Mouse (Mus musculus) adrenal gland, postnatal 14 days (tissue): ENCODE measurements around the gene Cox11. TPM values are rescaled to one million over a fixed set of nuclear protein-coding genes. Genes with fewer than 3 reads are reported as not detected.

Experiments
- DNase-seq: peaks from one replicate; pipeline ENCODE4 v3.0.0; 2021; ENCODE audit warnings: mixed read lengths
- total RNA-seq: library from RNA; stranded (reverse); gene quantifications from 2 replicates; pipeline ENCODE4 v1.2.3, GENCODE M21; 2021

The Cox11 gene
- total RNA-seq, 1 experiment from 2014 or later = 26.0 TPM

DNA sequence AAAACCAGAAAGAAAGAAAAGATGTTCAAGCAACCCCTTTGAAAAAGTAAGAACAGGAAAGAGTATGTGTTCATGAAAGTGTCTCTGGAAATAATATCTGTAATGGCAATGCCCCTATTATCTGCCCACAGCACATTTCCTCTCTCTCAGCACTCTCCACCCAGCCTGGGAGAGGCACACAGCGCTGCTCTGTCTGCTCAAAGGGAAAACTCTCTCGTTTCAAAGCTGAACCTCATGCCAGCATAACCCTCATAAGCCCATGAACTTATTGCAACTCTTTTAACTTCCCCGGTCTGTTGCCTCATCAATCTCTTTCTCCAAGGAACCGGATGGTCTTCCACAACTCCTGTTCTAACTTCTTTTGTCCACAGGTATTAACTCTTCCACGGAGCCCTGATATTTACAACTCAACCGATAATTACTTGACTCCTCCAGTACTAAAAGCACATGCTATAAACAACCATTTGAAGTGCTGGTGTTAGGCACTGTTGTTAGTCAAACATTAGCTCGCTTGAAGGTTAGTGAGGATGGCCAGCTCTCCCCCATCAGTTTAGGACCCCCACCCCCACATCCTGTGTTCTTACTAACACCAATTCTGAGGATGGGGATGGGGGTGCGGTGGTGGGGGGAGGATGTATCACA is 26.5 kb downstream of the Cox11 start:
- DNase-seq = no peak

DNA sequence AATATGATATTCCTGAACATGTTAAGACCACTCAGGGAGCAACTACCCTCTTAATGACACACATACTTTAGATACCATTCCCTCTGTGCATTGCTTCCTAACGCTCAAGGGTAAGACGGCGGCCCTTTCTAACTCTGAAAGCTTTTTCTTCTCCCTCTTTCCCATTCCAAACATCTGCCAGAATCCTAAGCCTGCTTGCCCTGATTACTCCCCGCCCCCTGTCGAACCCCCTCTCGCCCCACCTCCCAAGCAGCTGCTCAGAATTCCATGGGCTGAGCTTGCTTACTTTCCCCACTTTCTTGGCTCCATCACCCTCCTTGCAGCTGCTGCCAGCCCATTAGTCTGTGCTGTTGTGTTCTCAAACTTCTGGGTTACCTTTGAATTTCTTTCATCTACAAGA is 27.2 kb downstream of the Cox11 start:
- DNase-seq = no peak

DNA sequence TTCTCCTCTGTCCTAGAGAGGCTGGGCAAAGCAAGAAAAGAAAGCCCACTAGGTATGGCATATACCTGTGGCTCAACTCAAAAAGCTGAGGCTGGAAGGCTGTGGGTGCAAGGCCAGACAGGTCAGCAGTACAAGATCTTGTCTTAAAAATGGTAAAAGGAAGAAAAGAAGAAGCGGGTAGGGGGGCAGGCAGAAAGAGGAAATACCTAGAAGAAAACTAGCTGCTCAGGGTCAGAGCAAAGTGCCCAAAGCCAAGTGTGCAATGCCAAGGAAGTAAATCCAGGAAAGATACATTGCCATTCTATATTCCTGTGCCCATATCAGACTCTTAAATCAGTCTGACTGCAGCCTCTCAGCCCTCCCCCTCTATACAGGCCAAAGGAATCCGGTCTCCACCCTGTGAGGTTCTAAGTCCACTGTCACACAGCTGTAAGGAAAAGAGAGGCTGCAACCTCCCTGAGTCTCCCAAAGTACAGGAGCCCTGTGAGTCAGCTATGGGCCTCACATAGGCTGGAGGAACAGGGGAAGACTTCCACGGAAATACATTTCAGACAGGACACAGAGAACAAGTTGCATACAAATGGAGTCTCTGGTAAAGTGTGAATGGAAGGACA is 28.3 kb downstream of the Cox11 start:
- no peak for DNase-seq

- no peak for DNase-seq
Measured at GRCm38 (mm10) chr11:90666916-90667315, 28.9 kb downstream of the Cox11 start.

DNA sequence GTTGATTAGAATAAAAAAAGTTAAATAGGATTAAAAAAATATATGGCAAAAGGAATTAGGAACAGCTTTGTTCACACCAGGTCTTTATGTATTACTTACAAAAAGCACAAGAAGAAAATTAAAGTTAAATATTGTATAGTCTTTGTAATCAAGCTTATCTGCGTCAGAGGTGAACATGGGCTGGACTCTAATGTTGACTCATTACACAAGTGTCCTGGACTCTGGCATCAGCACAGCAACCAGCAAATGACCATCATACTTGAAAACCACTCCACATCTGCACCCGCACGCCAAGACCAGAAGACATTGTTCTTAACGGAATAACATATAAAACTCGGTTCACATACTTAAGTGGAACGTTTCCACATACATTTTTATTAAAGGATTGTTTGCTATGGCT is 29.4 kb downstream of the Cox11 start:
- DNase-seq = no peak

GRCm38 (mm10) chr11:90675479-90676110 is 37.6 kb downstream of the Cox11 start:
- no peak for DNase-seq

DNA sequence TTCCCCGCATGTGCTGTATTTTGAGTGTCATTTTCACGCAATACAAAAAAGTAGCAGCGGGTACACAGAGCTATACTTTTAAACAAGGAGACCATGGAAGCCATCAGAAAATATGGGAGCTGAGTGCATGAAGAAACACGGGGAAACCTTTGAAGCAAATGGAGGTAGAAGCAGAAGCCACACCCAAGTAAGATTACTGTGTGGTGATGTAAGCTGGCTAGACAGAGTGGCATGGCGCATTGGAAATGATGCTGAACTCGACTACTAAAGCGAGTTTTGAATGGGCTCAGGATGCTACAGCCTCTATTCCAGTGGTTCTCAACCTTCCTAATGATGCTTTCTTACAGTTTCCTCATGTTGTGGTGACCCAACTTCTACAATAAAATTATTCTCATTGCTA is 39.1 kb downstream of the Cox11 start:
- DNase-seq = no peak

DNA sequence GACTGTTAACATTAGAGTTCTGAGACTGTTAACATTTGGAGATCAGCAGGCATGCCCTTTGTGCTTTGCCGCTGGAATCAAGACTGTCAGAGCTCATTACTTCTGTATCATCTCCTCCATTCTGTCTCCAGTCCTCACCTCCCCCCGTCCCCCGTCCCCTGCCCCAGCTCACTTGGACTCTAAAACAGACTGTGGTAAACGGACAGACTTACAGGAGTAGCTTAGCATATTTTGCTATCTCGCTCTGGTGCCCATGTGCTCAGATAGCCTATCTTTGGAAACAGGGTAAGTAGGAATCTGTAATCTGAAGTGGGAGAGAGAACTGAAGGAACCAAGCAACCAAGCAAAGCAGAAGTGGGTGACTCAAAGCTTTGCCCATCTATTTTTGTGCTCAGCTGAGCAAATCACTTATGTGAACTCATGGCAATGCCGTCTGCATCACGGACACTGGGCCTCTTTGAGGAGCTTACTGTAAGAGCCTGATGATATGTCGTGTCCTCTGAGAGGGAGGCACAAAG is 39.9 kb downstream of the Cox11 start:
- no peak for DNase-seq

DNA sequence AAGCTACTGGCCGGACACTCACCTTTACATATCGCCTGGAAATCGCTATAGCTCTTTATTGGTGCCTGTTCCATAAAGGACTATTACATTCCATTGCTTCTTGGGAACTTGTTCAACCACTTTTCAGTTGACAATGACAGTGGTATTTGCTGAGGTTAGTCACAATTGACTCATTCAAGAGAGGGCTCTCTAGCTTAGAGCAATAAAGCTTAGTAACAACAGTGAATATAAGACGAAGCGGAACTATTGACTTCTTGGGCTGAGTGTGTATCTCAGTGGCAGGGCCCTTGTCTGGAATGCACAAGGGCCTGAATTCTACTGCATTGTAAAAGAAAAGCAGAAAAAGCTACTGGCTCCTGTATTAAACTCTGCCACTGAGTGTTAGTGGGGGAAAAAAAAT is 40.6 kb downstream of the Cox11 start:
- DNase-seq = no peak

DNA sequence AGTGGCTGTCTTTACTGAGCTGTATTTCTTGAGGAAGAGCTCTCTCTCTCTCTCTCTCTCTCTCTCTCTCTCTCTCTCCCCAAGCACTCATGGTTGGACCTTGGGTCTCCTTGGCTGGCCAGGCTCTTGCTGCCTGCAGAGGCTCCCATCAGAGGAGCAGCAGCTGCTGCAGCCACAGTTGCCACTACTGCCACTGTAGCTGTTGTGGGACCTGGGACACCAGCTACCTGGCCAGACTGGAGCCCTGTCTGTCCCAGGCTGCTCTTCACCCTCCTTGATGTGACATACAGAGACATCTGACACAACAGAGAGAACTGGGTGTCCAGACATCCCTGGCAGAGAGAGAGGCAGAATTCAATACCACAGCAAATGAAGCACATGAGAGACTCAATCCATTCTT is 43.2 kb downstream of the Cox11 start:
- DNase-seq = no peak

DNA sequence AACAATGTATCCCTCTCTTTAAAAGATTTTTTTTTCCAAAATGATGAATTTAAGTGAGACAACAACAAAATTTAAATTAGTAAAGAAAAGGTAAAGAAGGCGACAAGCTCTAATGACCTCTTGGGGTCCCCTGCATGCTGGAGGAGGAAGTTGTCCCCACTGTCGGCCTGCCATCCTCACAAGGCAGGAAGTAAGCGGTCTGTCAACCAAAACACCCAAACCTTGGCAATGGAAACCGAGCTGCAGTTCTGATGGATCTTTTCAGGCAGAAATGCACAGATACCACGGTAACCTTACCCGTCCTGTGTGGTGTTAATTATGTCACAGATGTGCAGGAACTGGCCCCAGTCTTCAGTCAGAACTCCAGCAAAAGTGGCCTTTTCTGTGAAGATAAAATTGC is 46.8 kb downstream of the Cox11 start:
- no peak for DNase-seq

DNA sequence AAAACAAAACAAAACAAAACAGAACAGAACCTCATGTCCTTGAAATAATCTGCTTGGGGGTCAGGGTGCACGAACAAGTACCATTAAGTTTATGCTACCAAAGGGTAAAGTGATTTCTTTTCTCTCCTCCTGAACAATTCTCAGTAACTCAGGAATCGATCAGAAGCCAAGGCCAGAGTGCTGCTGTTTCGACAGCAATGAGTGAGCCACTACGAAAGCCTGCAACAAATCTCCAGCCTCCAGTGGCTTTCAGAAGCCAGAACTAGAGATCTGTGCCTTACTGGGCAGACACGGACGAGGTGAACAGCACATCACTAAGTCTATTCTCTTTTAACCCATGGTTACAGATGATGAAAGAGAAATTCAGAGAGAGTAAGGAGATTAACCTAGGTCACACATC is 47.2 kb downstream of the Cox11 start:
- no peak for DNase-seq

DNA sequence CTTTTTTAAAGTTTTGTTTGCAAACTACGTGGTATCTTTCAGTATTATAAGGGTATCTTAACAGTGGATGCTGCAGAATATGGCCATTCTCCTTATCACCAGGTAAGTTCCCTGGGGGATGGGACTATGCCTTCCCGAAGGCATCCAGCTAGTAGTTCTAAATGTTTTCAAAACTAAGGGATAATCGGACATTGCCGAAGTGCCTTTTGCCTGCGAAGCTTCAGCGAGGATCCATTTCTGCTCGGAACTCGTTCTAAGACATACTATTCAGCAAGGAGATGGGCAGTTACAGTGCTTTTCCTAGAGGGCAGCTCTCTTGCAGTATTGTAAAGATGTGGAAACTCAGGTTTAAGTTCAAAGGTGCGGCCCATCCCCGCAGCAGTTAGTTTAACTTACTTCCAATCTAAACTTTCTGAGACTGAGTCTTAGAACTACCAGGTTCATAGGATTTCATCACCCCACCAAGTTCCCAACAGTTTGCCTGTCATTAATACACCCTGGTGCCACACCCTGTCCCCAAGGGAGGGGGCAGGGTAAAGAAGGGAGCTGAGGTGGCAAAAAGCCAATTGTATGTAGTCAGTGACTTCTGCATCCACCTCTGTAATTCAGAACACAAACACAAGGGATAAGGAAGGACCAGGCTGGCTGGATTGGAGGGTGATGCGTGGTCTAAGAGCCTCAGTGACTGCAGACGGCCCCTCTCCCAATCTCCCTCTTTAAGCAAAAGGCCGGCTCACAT is 48.5 kb downstream of the Cox11 start:
- DNase-seq = no peak

DNA sequence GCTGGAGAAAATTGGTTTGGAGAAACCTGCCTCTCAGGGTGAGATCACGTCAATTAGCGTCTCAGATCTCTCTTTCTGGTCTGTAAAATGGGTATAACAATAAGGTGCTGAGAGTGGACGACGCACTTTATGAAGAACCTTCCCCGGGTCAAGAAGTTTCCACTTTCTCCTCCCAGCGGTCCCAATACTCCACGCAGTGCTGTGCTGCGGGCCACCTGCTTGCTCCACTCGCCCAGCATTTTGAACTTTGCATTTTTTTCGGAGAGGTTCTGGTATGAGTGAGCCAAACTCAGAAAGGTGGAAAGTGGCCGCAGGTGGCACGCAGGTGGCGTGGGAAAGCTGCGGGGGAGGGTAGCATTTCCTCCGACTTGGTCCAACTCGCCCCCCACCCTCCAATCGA is 49.1 kb downstream of the Cox11 start:
- DNase-seq = no peak

DNA sequence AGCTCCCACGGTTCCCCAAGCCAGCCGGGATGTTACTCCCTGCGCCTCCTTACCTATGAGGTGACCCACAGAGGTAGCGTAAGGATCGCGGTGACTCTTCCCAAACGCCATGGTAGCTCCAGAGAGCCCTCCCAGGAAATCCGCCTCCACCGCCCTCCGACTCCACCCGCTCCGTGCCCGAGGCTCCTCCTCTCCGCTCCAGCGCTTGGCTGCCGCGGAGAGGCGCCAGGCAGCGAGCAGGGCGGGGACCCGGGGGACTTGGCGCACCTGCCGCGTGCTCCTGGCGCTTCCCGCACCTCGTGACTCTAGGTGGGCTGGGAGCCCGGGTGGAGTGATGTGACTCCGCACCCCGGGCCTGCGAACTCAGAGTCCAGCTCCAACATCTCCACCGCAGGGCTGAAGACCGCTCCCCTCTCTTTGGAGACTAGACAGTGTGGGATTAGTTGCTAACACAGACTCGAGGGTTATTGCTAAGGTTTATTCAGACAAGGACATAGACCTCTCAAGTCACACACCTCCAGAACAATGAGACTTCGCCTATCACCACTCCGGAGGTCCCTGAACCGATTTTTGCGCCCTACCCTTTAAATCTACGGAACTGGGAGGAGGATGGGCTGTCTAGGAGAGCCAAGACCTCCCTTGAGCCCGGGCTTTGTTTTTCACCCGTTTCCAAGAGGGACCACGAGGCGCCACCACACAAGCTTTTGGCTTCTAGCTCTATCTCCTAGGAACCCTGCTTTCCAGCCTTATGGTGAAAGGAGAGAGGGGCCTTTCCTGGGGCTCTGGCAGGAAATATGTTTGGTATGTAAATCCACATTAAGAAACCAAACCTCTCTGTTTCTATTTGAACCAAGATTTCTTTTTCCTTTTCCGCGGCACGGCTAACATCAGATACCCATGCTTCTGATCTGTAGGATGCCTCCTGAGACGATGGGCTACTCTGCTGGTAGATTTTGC is 49.8 kb downstream of the Cox11 start, which contains the start of gene Tom1l1:
Tom1l1 (minus strand) TSS at position 907 of the 957 bp plus-strand sequence.
- peak; percentile 90 for DNase-seq

DNA sequence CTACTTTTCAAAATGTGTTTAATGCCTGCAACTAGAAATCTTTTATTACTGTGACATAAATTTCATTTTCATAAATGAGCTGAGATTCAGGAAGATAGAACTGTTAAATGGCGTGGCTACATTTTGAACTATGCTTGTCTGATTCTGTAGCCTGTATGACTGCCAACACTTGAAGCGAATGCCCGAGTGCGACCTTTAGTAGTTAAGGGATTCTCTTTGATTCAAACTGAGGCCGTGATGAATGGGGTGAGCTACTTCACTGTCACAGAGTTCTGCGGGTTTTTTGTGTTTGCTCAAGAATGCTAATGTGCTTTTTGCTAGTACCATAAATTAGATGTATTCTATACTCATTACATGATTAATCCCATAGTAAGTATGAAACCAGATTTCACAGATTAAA is 52.4 kb downstream of the Cox11 start:
- DNase-seq = no peak

DNA sequence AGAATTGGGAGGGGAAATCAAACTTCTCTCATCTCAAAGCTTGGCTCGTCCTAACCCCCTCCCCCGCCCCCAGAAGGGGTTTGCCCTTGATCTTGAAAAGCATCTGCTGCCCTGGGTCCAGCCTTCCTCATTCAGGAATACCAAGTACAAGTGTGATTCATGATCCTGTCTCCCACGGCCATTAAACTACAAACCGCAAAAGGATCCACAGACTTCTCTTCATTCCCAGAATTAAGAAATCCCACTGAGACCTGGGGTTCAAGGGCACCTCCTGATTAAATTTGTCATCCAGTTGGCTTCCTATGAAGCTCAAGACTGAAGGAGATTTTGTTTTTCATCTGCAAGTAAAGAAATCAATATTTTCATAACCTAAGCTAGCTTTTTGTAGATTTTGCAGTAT is 56.2 kb downstream of the Cox11 start:
- no peak for DNase-seq
